Mouse (Mus musculus) intestine, embryonic 14.5 days (tissue): ENCODE results near the gene Tsga8. TPM values are rescaled to one million over a fixed set of nuclear protein-coding genes. Genes with fewer than 3 reads are reported as not detected.

Experiments
- ATAC-seq: fragments of 200-750 bp; cut with Nextera tagmentation; replicated peaks from 2 replicates; pipeline ENCODE4 v1.8.0; 2017; ENCODE audit warnings: low read depth, moderate number of reproducible peaks, moderate TSS enrichment, moderate library complexity; ENCODE audit not compliant: low FRiP score, low TSS enrichment
- DNase-seq: peaks from one replicate; pipeline ENCODE4 v3.0.0-alpha.2; 2018; ENCODE audit warnings: low spot score
- H3K27ac ChIP-seq: fragments of 300-500 bp; sonication (generic); 2 replicates; pipeline ENCODE4 v1.5.1; 2014; ENCODE audit warnings: low read depth, mild to moderate bottlenecking, control low read depth
- H3K27me3 ChIP-seq: fragments of 300-500 bp; sonication (generic); replicated peaks from 2 replicates; pipeline ENCODE4 v1.6.1; 2014; ENCODE audit warnings: low read length, control low read depth; ENCODE audit not compliant: control insufficient read depth, insufficient read depth
- H3K36me3 ChIP-seq: fragments of 300-500 bp; sonication (generic); 2 replicates; pipeline ENCODE4 v1.6.1; 2014; ENCODE audit warnings: low read length, control low read depth; ENCODE audit not compliant: control insufficient read depth, insufficient read depth
- H3K4me1 ChIP-seq: fragments of 300-500 bp; sonication (generic); replicated peaks from 2 replicates; pipeline ENCODE4 v1.6.1; 2014; ENCODE audit warnings: low read length, control low read depth, mixed read lengths; ENCODE audit not compliant: control insufficient read depth, insufficient read depth
- H3K4me2 ChIP-seq: fragments of 300-500 bp; sonication (generic); 2 replicates; pipeline ENCODE4 v1.6.1; 2014; ENCODE audit warnings: low read length
- H3K4me3 ChIP-seq: fragments of 300-500 bp; sonication (generic); 2 replicates; pipeline ENCODE4 v1.5.1; 2014; ENCODE audit warnings: low read depth, low read length, control low read depth, mixed read lengths
- H3K9ac ChIP-seq: fragments of 300-500 bp; sonication (generic); 2 replicates; pipeline ENCODE4 v1.6.1; 2014; ENCODE audit warnings: mild to moderate bottlenecking, low read length
- H3K9me3 ChIP-seq: fragments of 300-500 bp; sonication (generic); 2 replicates; pipeline ENCODE4 v1.6.1; 2016; ENCODE audit warnings: low read length, control low read depth; ENCODE audit not compliant: control insufficient read depth
- WGBS: fragments of 180-500 bp; shearing (Covaris S2); extraction: QIAGEN DNeasy Blood & Tissue Kit; methylation state at CpG from one replicate; pipeline ENCODE4 v1.1.7; 2014; 5-methylcytosine and 5-hydroxymethylcytosine counted together
- polyA plus RNA-seq: library from polyadenylated mRNA; unstranded; fragments of >200 nt; fragmentation: Nextera tagmentation; extraction: Ambion mirVana; gene quantifications from 2 replicates; pipeline ENCODE4 v1.2.1, GENCODE M21; 2014

The Tsga8 gene
- not detected in 2 replicates for polyA plus RNA-seq

DNA sequence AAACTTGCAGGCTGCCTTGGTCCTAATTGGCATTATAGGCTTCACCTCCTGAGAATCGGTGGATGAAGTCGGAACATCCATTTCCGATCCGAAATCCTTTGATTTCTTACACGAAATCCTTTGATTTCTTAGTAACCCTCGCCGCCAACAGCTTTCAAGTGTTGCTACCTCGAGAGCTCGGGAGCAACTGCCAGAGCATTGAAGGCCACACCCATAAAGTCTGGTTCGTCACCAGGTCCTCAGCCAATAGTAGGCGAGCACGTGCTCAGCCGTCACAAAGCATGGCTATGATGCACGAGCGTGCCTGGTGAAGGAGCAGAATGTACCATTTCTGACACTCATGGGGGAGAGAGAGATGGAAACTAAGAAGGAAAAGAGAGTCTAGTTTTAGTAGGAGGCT lies at the start of gene Tsga8:
TSS of gene Tsga8 (minus strand) at position 327 of the 400 bp plus-strand sequence.
- no peak within 1 kb of the TSS for H3K9ac ChIP-seq
- no peaks in the 10 kb centered on the region for H3K4me1 ChIP-seq
- H3K9me3 ChIP-seq, result no peaks in the 10 kb centered on the region
- ATAC-seq (no peak), DNase-seq (no peak)
- no peak within 1 kb of the TSS for H3K4me2 ChIP-seq
- H3K4me3 ChIP-seq, result no peak within 1 kb of the TSS
- WGBS, result 95% methylated on average over 15 of the region's 15 CpGs
- no peak within 1 kb of the TSS for H3K27ac ChIP-seq
- no peaks in the 10 kb centered on the region for H3K36me3 ChIP-seq
- no peaks in the 10 kb centered on the region for H3K27me3 ChIP-seq
